Mouse (Mus musculus): ENCODE measurements around the gene Zfhx3. TPM values are rescaled to one million over a fixed set of nuclear protein-coding genes. Genes with fewer than 3 reads are reported as not detected.
A peak's percentile ranks its signal among the peaks of the same experiment; 100 is the strongest.

Gene Zfhx3
- total RNA-seq, 2 experiments from 2014 or later = 4.8 to 8.2 TPM

DNA sequence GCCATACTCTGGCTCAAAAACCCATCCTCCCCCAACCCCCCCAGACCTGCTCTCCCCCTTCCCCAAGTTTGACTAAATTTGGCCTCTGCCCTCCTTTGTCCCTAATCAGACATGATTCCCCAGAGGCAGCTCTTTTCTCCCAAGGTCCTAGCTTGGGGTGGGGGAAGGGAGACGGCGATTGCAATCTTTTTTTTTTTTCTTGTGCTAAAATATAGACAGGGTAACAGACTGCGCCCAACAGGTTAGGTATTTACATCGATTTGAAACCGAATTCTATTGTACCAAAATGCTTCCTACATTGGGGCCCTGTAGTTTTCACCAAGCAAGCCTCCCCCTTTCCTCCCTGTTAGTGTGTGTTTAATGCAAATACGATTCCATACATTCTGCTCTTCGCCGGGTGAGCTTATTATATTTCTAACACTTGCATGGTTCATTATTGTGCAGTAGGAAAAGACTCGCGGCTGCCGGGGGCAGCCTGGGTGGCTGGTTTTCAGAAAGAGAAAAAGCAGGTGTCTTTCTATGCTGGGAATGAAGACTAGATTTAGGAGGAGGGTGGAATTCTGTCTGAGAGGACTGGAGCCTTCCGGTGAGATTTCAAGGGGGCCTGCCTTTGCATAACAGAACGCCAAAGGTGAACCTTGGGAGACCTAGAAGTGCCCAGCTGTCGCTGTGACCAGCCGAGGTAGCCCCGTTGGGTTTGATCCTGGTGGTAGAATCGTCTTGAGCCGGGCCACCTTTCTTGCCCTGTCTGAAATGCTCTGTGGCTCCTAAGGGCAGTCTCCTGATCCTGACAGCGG is 771.1 kb downstream of the Zfhx3 start:
- DNase-seq (ENCODE audit: low spot score in 2 of 2) = no peak

DNA sequence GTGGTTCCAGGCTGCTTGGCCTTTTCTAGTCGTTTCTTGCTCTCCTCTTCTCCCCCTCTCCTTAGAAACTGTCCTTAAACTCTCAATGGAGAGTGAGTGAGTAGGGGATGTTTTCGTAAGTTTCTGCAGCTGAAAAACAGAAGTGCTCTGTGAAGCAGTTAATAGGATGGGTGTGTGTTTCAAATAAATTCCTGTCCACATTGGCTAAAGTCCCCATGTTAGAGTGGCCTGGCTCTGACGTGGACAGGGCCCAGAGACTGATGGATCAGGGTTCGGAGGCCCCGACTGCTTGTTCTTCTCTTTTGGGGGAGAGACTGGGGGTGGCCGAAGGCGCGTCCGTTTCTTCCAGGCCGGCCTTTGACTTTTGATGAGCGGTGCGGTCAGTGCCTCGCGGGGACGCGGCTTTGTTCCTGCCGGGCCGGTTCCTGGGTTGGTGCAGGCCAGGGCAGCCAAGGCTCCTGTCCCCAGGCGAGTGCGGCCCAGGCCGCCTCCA is 771.7 kb downstream of the Zfhx3 start:
- no peak for DNase-seq (ENCODE audit: low spot score in 2 of 2)

DNA sequence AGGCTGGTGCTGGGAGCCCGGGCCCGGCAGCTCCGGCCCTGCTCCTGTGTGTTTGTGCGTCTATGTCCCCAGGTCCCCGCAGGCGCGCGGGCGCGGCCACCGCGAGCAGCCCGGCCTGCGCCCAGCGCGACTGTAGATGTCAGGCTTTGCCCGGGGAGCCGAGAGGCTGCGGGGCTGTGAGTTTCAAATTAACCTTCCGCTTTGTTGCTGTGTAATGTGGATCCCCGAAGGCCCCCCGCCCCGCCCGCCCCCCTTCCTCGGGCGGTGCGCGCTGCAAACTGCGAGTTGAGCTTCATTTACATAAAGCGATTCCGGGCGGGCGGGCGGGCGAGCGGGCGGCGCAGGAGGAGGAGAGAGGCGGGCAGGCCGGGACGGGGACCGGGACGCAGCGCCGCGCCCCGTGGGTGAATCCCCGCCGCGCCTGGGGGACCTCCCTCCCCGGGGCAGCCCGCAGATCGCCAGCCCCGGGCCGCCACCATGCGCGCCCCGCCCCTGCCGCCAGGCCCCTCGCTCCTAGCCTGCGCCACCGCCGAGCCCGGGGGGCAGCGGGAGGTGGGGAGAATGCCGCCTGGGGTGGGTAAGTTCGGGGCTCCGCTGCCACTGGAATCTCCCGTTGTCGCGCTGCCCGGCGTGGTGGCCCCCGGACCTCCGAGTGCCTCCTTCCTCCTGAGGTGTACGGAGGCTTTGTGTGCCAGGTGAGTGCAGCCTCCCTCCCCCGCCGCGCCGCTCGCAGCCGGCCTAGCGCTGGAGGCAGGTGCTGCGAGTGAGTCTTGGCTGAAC is 772.4 kb downstream of the Zfhx3 start:
- peak; percentile 33 to 45 for DNase-seq (ENCODE audit: low spot score in 2 of 2)

DNA sequence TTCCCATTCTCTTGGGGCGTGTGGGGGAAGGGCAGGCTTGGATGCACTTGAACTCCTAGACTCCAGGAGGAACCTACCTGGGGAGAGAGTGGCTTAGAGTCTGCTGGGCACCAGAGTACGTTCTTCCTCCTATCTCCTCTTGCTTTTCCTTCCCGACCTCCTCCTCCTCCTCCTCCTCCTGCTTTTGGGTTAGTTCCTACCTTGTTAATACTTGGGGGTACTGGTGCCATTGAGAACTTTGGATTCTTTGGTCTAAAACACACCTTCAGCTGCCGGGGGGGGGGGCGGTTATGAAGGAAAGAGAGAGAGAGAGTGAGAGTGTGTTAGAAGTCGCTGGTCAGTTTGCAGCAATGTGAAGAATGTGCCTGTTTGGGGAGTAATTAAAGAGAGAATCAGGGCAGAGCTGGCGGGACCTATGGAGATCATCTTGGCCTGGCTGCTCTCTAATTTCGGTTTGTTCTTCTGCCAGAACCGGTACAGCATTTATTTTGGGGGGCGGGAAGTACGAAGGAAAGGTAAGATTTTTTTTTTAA is 773.0 kb downstream of the Zfhx3 start:
- no peak for DNase-seq (ENCODE audit: low spot score in 2 of 2)

DNA sequence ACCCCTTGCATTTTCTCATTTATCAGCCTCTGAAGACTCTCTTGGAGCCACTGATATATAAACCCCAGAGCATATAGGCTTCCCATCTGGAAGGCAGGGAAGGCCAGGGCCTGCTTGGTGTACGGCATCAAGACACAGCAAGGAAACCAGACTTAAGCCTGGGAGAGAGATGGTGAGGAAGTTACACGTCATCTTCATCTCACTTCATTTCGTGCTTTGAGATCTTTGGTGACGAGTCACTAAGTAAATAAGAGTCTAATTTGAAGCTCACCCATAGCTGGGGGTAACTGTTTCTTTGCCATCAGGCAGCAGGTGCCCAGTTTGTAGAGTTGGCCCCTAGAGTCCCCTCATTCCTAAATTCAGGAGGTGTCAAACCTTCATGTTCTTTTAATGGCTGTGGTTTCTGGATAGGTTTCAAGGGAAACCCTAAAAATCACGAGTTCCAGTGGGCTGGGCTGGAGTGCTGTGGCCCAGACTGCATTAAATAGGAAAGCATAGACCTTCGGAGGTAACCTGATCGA is 773.9 kb downstream of the Zfhx3 start:
- DNase-seq (ENCODE audit: low spot score in 2 of 2) = no peak

DNA sequence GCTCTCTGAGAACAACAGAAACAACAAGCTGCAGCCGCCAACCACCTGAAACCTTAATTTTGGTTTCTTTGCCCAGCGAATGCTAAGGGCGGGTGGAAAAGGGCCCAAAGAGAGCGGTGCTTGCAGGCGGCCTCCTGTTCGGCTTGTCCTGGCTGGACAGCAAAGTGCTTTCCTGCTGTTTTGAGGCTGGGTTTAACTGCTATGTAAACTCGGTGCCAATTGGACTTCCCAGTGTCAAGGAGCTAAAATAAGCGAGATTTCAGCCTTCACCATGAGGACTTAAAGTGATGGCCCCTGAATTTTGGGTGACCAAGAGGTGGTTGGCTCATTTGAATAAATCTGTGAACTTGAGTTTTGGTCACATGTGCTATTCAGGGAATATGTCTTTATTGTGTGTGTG is 775.1 kb downstream of the Zfhx3 start:
- no peak for DNase-seq (ENCODE audit: low spot score in 2 of 2)

DNA sequence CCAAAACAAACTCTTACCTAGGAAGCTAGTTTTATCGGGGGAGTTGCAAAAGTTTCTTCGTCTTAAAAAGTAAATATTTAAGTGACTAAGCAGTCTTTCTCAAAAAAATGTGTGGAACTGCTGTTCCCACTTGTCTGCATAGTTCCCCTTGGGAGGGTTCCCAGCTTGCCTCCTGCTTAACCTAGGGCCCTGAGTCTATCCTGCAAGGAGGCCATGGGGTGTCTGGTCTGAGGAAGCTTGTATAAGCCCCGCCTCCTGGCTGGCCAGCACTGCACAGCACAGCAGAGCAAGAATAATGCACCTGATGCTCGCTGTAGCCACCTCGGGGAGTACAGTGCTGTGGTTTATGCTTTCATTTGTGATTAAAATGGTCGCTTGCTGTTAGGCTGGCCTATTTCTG is 775.6 kb downstream of the Zfhx3 start:
- no peak for DNase-seq (ENCODE audit: low spot score in 2 of 2)

DNA sequence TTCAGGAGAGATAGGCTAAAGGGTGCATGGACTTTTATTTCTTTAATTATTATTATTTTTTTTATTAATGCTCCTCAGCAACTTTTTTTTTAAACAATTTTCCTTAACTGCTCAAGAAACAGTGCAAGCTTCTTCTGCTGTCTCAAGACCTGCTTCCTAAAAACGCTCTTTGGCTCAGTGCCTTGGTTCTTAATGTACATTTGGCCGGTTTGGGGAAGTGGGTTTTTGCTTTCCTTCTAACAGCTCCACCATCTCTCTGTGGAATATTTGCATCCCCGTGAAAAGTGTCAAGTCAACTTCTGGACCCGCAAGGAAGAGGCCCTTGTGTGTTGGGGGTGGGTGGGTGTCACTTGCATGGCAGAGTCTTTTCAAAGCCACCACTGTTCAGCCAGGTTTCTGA is 778.4 kb downstream of the Zfhx3 start:
- no peak for DNase-seq (ENCODE audit: low spot score in 2 of 2)

DNA sequence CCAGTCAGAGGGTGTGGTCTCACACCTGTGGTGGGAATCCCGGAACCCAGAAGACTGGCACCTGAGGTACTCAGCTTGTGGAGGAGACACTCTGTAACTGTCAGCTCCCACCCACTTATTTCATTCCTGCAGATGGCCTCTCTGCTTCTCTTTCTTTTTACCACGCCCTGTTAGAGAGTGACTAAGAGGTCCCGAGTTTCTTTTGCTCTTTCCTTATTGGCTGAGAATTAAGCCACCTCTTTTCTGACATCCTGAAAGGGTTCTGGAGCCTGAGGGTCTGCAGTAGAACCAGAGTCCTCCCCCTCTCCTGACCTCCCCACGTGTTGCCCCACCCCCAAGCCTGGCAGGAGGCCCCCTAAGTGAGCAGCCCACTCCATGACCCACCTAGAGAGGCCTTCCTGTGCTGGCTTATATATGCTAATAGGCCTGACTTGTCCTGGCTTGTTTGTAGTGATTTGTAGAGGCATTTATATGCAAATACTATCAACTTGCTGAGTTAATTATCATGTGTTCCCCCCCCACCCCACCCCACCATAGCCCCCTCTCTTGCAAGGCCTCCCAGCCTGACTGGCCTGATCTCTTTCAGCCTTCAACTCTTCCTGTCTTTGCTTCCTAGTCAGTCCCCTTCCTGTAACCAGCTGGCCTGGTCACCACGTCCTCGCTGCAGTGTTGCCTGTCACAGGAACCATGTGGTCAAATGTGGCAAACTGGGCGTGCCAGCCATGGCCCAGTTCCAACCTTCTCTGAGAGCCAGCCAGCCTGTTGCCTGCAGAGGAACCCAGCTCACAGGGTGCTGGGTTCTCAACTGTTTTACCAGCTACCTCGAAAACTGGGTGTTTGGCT is 780.4 kb downstream of the Zfhx3 start:
- peak; percentile 42 to 69 for DNase-seq (ENCODE audit: low spot score in 2 of 2)

DNA sequence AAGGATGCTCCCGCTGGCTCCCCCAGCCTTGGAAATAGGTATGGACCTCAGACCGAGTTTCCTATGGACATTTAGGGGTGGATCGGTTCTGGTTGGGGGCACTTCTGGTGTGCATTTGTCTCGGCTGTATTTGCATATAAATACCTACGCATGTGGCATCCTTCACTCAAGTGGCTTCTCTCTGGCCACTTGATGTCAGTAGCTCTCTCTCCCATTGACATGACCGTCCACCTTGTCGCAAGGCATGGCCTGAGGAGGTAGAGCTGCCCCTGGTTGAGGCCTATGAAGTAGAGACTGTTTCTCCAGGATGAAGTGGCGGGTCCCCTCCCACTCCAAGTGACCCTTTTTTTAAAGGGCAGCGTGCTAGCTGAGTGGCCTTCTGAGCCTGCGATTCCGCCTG is 781.2 kb downstream of the Zfhx3 start:
- no peak for DNase-seq (ENCODE audit: low spot score in 2 of 2)

DNA sequence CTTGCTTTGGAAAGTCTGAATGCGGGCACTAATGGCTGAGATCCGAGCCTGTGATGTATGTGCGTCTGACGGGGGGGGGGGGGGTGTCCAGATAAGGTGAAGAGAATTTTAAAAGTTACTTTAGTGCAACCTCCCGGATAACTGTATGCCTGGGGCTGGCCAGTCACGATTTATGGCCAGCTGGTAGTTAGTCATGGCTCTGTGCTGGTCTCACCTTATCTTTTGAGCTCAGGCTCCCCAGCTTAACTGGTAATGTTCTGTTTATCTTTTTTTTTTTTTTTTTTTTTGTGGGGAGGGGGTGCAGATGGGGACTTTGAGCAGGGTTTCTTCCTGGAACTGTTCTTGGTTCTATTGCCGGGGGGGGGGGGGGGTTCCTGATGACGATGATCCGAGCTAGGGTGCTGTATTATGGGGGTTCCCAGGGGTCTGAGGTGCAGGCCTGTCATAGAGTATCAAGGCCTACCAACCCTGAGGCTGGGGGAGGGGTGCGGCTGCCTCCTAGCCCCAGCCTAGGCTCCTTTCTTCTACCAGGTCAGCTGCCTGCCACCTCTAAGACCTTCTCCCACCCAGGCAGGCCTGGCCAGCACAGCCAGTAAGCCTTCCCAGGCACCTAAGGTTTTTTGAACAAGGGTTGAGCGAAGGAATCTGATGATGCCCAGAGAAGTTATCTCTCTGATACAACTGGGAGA is 782.5 kb downstream of the Zfhx3 start:
- no peak for DNase-seq (ENCODE audit: low spot score in 2 of 2)

DNA sequence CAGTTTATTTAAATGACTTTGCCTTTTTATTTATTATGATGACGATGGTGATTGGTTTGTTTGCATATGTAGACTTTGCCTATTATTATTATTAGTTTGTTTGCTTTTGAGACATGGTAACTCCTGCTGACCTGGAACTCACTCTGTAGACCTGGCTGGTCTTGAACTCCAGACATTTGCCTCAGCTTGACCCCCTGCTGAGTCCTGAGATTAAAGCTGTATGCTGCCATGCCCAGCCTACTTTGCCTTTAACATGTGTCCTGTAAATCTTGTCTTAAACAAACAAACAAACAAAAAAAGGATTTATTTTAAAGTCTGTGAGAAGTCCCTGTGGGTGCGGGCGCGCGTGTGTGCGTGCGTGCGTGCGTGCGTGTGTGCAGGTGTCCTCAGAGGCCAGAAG is 783.2 kb downstream of the Zfhx3 start:
- no peak for DNase-seq (ENCODE audit: low spot score in 2 of 2)

DNA sequence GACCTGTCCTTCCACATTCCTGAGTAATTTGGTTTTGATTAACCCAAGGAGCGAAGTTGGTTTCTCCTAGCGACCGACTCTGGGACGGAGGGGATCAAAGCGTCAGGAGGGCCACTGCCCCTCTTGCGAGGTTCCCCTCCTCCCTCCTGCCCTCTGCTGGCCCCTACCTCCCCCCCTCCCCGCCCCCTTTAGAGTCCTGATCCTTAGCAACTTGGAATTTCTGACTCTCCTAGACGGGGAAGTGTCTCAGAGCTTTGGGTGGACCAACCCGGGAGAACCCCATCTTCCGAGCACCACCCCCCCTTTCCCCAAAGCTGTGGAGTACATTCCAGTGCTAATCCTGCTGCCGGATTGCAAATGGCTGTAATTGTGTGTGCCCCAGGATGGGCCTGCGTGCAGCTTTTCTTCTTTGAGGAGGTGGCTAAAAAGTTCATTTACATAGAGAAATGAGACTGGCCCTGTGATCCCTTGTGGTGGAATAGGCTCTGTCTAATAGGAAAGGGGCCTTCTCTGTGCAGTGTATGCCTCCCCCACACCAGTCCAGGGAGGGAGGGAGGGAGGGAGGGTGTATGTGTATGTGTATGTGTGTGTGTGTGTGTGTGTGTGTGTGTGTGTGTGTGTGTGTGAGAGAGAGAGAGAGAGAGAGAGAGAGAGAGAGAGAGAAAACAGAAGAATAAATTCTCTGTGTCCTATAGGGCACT is 784.2 kb downstream of the Zfhx3 start:
- no peak for DNase-seq (ENCODE audit: low spot score in 2 of 2)

DNA sequence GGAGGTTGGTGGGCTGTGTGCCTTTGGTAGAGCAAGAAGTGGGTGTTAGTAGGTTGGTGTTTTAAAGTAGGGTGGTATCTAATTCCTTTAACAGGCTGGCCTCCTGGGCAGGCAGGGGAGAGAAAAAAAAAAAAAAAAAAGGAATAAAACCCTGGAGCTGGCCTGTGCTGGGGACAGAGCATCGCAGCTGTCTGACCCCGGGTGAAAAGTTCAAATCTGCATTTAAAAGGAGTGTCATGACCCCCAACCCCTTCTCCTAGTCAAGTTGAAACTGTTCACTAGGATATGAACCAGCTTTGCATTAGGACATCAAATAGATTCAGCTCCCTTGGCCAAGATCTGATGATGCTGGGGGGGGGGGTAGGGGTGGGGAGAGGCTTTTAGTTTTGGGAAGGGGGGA is 786.7 kb downstream of the Zfhx3 start:
- no peak for DNase-seq (ENCODE audit: low spot score in 2 of 2)

DNA sequence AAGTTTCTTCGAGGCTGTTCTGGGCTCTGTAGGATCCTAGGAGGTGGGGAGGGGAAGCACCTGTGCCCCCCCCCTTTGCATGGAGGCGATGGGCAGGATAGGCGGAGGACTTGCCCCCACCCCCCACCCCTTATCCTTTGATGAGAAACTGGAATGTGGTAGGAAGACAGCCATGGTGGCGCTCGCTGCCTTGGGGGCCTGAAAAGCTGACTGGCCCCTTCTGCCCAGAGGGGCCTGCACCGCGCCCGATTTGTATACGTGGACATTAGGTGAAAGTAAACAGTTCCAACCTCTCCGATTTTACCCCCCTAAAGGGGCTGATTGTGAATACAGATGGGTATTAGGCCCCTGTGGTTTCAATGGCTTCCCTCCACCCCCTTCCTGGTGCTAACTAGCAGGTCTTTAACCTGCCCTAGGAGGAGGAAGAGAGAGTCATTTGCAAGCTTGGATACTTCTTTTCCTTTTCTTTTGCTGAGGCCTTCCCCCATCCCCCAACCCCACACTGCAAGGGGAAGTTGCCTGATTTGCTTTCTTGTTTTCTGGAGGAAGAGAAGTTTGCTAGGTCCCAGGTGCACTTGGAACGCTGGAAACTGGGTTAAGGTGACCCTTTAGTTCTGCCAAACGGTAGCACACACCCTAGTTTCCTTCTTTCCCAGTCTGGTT is 787.4 kb downstream of the Zfhx3 start:
- no peak for DNase-seq (ENCODE audit: low spot score in 2 of 2)

DNA sequence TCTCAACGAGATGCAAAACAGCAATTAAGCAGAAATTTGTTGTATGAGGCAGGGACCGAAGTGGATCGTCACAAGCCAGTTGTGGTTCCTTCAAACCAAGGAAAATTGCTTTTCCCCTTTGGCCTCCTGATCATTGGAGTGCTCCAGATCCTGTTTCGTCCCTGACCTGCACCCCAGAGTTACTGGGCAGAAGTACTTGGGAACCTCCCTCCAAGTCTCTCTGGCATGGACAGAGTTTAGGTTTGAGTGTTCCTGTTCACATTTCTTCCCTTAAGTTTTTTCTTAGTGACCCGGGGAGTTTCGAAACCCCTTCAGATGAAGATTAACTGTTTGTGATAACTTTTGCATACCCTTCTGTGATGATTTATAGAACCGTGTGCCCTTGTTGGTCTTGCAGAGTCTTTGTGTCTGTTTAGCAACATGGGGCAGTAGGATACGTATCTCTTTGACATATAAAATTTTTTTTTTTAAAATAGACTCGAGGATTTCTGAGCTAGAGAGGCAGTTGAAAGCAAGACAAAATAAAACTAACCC is 788.5 kb downstream of the Zfhx3 start:
- DNase-seq (ENCODE audit: low spot score in 2 of 2) = no peak

DNA sequence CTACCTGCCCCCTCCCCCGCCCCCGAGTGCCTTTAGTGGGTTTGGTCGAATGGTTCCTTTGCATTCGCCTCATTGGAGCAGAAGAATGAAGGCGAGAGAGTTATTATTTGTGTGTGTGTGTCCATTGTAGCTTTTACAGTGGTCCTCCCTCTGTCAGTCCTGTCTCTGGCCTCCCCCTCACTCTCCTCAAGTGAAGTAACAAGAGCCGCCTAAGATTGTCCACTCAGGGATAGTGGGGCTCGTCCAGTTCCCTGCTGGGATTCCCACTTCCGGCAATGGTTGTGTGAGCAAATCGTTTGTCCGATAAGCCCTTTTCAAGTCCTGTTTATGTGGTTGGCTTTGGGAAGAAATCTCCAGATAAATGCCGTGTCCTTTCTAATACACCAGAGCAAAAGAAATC is 790.1 kb downstream of the Zfhx3 start:
- no peak for DNase-seq (ENCODE audit: low spot score in 2 of 2)

DNA sequence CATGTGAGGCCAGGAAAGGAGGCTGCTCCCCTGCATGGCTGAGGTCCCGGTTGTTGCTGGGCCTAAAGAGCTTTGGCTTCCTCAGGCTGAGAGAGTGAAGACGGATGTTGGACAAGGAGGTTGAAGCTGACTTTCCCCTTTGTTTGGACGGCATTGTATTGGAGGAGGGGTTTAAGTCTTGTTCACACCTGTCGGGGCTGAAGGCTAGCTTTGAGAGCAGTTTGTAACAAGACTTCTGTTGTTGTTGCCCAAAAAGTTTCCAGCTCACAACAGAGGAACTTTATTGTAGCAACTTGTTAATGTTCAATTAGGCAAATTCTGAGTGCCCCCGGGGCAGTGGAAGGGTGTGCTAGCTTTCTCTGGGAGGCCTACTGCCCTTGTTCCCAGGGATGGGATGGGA is 790.9 kb downstream of the Zfhx3 start:
- no peak for DNase-seq (ENCODE audit: low spot score in 2 of 2)

DNA sequence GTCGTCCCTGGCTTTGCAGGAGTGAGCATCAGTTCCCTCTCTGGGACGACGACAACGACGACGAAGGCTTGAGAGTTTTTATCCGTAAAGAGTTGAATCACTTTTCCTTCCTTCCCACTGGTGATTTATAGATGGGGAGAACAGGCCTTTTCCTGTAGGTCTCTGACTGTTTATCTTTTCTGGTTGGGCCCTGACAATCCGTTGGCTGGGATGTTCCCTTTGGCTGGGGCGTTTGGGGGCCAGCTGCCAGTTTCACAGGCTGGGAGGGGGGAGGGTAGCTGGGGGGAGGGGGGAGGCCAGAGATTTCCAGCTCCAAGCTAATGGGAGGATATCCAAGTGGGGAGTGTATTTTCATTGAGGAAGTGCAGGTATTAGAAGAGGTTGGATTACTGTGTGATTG is 794.0 kb downstream of the Zfhx3 start:
- no peak for DNase-seq (ENCODE audit: low spot score in 2 of 2)

Measured in layer of hippocampus, postnatal 14 days (tissue).